8 mouse cellular contexts compared by ENCODE assay signal in the genomic region with DNA sequence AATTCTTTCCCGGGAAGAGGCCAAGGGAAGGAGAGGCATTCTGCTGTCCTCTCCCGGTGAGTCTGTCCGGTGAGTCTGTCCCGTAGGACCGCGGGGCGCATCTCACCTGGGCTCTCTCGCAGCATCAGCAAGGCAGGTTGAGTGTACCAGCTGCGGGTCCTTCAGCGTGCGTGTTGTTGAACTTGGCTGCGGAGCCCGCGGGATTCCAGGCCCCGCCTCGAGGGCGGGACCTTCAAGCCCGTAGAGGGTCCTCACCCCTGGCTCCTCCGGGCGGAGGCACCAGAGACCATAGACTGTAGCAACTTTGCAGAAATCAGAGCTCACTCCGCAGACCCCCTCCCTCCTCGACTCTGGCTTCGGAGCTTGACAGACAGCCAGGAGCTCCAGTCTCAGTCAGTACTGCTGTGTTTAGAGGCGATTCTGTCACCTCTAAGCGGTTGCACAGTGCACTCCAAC. TPM values are rescaled to one million over a fixed set of nuclear protein-coding genes. Genes with fewer than 3 reads are reported as not detected.
A peak's percentile ranks its signal among the peaks of the same experiment; 100 is the strongest.
DNase-seq lines count a peak whose midpoint lies in the region; ATAC-seq and TF ChIP-seq lines count a peak whose summit lies in the region.

A gene (minus strand): TSS at position 161 of the 456 bp plus-strand sequence.

- TF ChIP-seq CTCF in left cerebral cortex, adult 2 months (IDR thresholded peaks at IDR 0.05) = no peak

- H3K4me2 ChIP-seq in midbrain, embryonic 15.5 days = peak within 1 kb of the TSS; percentile 95

- 3% methylated on average over 25 of the region's 25 CpGs for WGBS in hindbrain, embryonic 10.5 days
- WGBS in midbrain, embryonic 15.5 days = 2% methylated on average over 25 of the region's 25 CpGs

- peaks cover 24% of the 10 kb centered on the region for H3K4me1 ChIP-seq in hindbrain, embryonic 10.5 days (replicated peaks)
- peaks cover 9% of the 10 kb centered on the region for H3K4me1 ChIP-seq in midbrain, embryonic 15.5 days

- DNase-seq in left cerebral cortex, adult 2 months (ENCODE audit: extremely low spot score in 1 of 2, low spot score in 2 of 2) = no peak
- no peak for DNase-seq in left cerebral cortex, postnatal 36 days (ENCODE audit: low spot score in 2 of 2)
- peak; percentile 73 for DNase-seq in embryo, embryonic 11 days
- DNase-seq in hindbrain, embryonic 10.5 days (ENCODE audit: low spot score) = peak; percentile 56
- DNase-seq in adrenal gland, adult (ENCODE audit: inconsistent age in 2 of 2, low spot score in 1 of 2) = no peak
- no peak for DNase-seq in frontal cortex, postnatal 36 days (ENCODE audit: low spot score in 2 of 2)

- H3K9me3 ChIP-seq in hindbrain, embryonic 10.5 days = no peaks in the 10 kb centered on the region
- no peaks in the 10 kb centered on the region for H3K9me3 ChIP-seq in midbrain, embryonic 15.5 days

- peak; percentile 71 for ATAC-seq in midbrain, embryonic 15.5 days (replicated peaks)
- no peak for ATAC-seq in erythroblast, adult 5-6 weeks (replicated peaks; ENCODE audit: low FRiP score, poor library complexity, severe bottlenecking)

- H3K9ac ChIP-seq in midbrain, embryonic 15.5 days = peak within 1 kb of the TSS; percentile 45

- H3K27me3 ChIP-seq in hindbrain, embryonic 10.5 days (ENCODE audit: insufficient read depth, poor library complexity, severe bottlenecking) = peaks cover 23% of the 10 kb centered on the region
- 0 out of 2 replicates have a peak, but pooled peaks cover 5% of the 10 kb centered on the region for H3K27me3 ChIP-seq in midbrain, embryonic 15.5 days (replicated peaks)

- intact Hi-C loops in left cerebral cortex, adult 2 months (cut with DNase I) = no loop called here
- intact Hi-C loops in left cerebral cortex, postnatal 36 days (cut with DNase I) = no loop called here

- no peaks in the 10 kb centered on the region for H3K36me3 ChIP-seq in hindbrain, embryonic 10.5 days
- H3K36me3 ChIP-seq in midbrain, embryonic 15.5 days (replicated peaks) = no peaks in the 10 kb centered on the region

- H3K4me3 ChIP-seq in left cerebral cortex, adult 2 months = peak within 1 kb of the TSS; percentile 23
- H3K4me3 ChIP-seq in hindbrain, embryonic 10.5 days = peak within 1 kb of the TSS; percentile 52
- H3K4me3 ChIP-seq in midbrain, embryonic 15.5 days = peak within 1 kb of the TSS; percentile 46

- no peak within 1 kb of the TSS; the same call in 1 of the 2 replicates for H3K27ac ChIP-seq in left cerebral cortex, adult 2 months
- no peak within 1 kb of the TSS for H3K27ac ChIP-seq in hindbrain, embryonic 10.5 days
- no peak within 1 kb of the TSS; the same call in 1 of the 2 replicates for H3K27ac ChIP-seq in midbrain, embryonic 15.5 days

RNA-seq across cellular contexts. Expression of the gene that starts here (rescaled TPM):
- total RNA-seq in left cerebral cortex, adult 2 months (2021) = 1 to 10 TPM; 2.9 to 3.8 TPM
- total RNA-seq in left cerebral cortex, postnatal 36 days (2021) = 1 to 10 TPM; 3.7 to 4.0 TPM
- 0.16 and 0.45 TPM in 2 replicates for polyA plus RNA-seq in hindbrain, embryonic 10.5 days (2016; fragmentation: Nextera tagmentation; extraction: Ambion mirVana)
- polyA plus RNA-seq in midbrain, embryonic 15.5 days (2015; fragmentation: Nextera tagmentation; extraction: Ambion mirVana) = 1.3 and 1.5 TPM in 2 replicates
- not detected in 2 replicates for total RNA-seq in erythroblast, adult 5-6 weeks (2015; ENCODE audit: low replicate concordance)
- 0.14 TPM in 1 of 2 replicates, not detected in the other for total RNA-seq in erythroblast, adult 5-6 weeks (2017; ENCODE audit: low replicate concordance)

Comparison
In these comparisons a context has a peak if more than half of its experiments do, and no peak if none do; other contexts are left out.
1. Peak in DNase-seq and H3K4me3 ChIP-seq in hindbrain, embryonic 10.5 days; RNA of the gene not detected or under 1 TPM.